Mouse (Mus musculus): ENCODE results near the gene Pelp1.
A peak's percentile ranks its signal among the peaks of the same experiment; 100 is the strongest.

- TF ChIP-seq CTCF (IDR thresholded peaks at IDR 0.05; ENCODE audit: control insufficient read depth, insufficient read depth, low read length) (peak; percentile 83), POLR2A (IDR thresholded peaks at IDR 0.05; ENCODE audit: borderline replicate concordance, control insufficient read depth, low read depth, low read length) (peak; percentile 63; the same call in 1 of the 2 replicates)
Measured at GRCm38 (mm10) chr11:70432048-70432894, 22.4 kb upstream of the Pelp1 start, which contains the start of gene Arrb2.

Measured in bone marrow, adult 2 months (tissue).